Mouse (Mus musculus): ENCODE results near the gene Sdhd. TPM values are rescaled to one million over a fixed set of nuclear protein-coding genes. Genes with fewer than 3 reads are reported as not detected.
A peak's percentile ranks its signal among the peaks of the same experiment; 100 is the strongest.

Gene Sdhd
- total RNA-seq, 1 experiment = 168 TPM

- Histone ChIP-seq H3K27ac (ENCODE audit: insufficient read depth, low read depth, low read length, poor library complexity, severe bottlenecking) (no peak within 1 kb of the TSS), H3K4me1 (ENCODE audit: control insufficient read depth in 2 of 2, insufficient read depth in 2 of 2, low read length in 2 of 2, poor library complexity in 1 of 2) (0 out of 4 replicates have a peak, but pooled peaks cover 0 to 3% of the 10 kb centered on the region in 2 experiments), H3K4me3 (ENCODE audit: insufficient read depth in 1 of 2, low read depth in 1 of 2, low read length in 2 of 2, poor library complexity in 1 of 2, severe bottlenecking in 1 of 2) (peak within 1 kb of the TSS in 1 of 2 experiments; percentile 33; a peak in 1 of 4 replicates), H3K9ac (ENCODE audit: insufficient read depth, low read depth, low read length, poor library complexity, severe bottlenecking) (peak within 1 kb of the TSS; percentile 37; the same call in 1 of the 2 replicates), H3K9me3 (ENCODE audit: control insufficient read depth, insufficient read depth, low read depth, low read length) (no peaks in the 10 kb centered on the region), H3K36me3 (ENCODE audit: control insufficient read depth, insufficient read depth, low read length, poor library complexity, severe bottlenecking) (no peaks in the 10 kb centered on the region)
- in situ Hi-C loops (cut with MboI; ENCODE audit: low sequenced_read_pairs in 2 of 2, unreplicated experiment in 2 of 2) = no loop called here
- peak; percentile 33 for DNase-seq (ENCODE audit: low read depth, low spot score)
- TF ChIP-seq ZNF384 (IDR thresholded peaks at IDR 0.05; ENCODE audit: low read depth, low read length) (no peak), MAFK (IDR thresholded peaks at IDR 0.05; ENCODE audit: insufficient read depth, low read depth, low read length) (no peak), ZC3H11A (IDR thresholded peaks at IDR 0.05; ENCODE audit: borderline replicate concordance, low read depth, low read length) (no peak), CHD2 (IDR thresholded peaks at IDR 0.05; ENCODE audit: low read depth, low read length) (peak; percentile 48; the same call in 1 of the 2 replicates), HCFC1 (IDR thresholded peaks at IDR 0.05; ENCODE audit: borderline replicate concordance, insufficient read depth, low read length) (no peak)
Observed at GRCm38 (mm10) chr9:50561145-50561917, 42.3 kb downstream of the Sdhd start, which contains the start of gene Tex12. Gene Tex12 (minus strand): TSS chr9:50561325.

- peaks cover 4% of the 10 kb centered on the region in 2 experiments; a peak in 2 of 4 replicates for H3K4me1 ChIP-seq (ENCODE audit: control insufficient read depth in 2 of 2, insufficient read depth in 2 of 2, low read length in 2 of 2, poor library complexity in 1 of 2)
- H3K9ac ChIP-seq (ENCODE audit: insufficient read depth, low read depth, low read length, poor library complexity, severe bottlenecking) = no peak within 1 kb of the TSS
Observed at GRCm38 (mm10) chr9:50555094-50555446, 48.5 kb downstream of the Sdhd start, which contains the start of gene Bco2. Gene Bco2 (minus strand): TSS chr9:50555181.

GRCm38 (mm10) chr9:50554241-50555093, 49.1 kb downstream of the Sdhd start, which contains the start of gene Il18:
Gene Il18 (plus strand): TSS chr9:50554827.
- Histone ChIP-seq H3K9ac (ENCODE audit: insufficient read depth, low read depth, low read length, poor library complexity, severe bottlenecking) (no peak within 1 kb of the TSS), H3K4me3 (ENCODE audit: insufficient read depth in 1 of 2, low read depth in 1 of 2, low read length in 2 of 2, poor library complexity in 1 of 2, severe bottlenecking in 1 of 2) (peak within 1 kb of the TSS in 1 of 2 experiments; percentile 26; a peak in 2 of 4 replicates), H3K9me3 (ENCODE audit: control insufficient read depth, insufficient read depth, low read depth, low read length) (no peaks in the 10 kb centered on the region), H3K36me3 (ENCODE audit: control insufficient read depth, insufficient read depth, low read length, poor library complexity, severe bottlenecking) (no peaks in the 10 kb centered on the region), H3K27ac (ENCODE audit: insufficient read depth, low read depth, low read length, poor library complexity, severe bottlenecking) (no peak within 1 kb of the TSS), H3K4me1 (ENCODE audit: control insufficient read depth in 2 of 2, insufficient read depth in 2 of 2, low read length in 2 of 2, poor library complexity in 1 of 2) (peaks cover 4% of the 10 kb centered on the region in 2 experiments; a peak in 2 of 4 replicates)
- in situ Hi-C loops (cut with MboI; ENCODE audit: low sequenced_read_pairs in 2 of 2, unreplicated experiment in 2 of 2) = no loop called here
- no peak for DNase-seq (ENCODE audit: low read depth, low spot score)
- TF ChIP-seq MAFK (IDR thresholded peaks at IDR 0.05; ENCODE audit: insufficient read depth, low read depth, low read length) = no peak
- TF ChIP-seq HCFC1 (IDR thresholded peaks at IDR 0.05; ENCODE audit: borderline replicate concordance, insufficient read depth, low read length) = no peak
- no peak for TF ChIP-seq CHD2 (IDR thresholded peaks at IDR 0.05; ENCODE audit: low read depth, low read length)
- no peak for TF ChIP-seq ZNF384 (IDR thresholded peaks at IDR 0.05; ENCODE audit: low read depth, low read length)
- no peak for TF ChIP-seq ZC3H11A (IDR thresholded peaks at IDR 0.05; ENCODE audit: borderline replicate concordance, low read depth, low read length)

More at GRCm38 (mm10) chr9:50555094-50555446, 48.5 kb downstream of the Sdhd start, which contains the start of gene Bco2:
- no peak within 1 kb of the TSS for H3K27ac ChIP-seq (ENCODE audit: insufficient read depth, low read depth, low read length, poor library complexity, severe bottlenecking)
- H3K4me3 ChIP-seq (ENCODE audit: insufficient read depth in 1 of 2, low read depth in 1 of 2, low read length in 2 of 2, poor library complexity in 1 of 2, severe bottlenecking in 1 of 2) = peak within 1 kb of the TSS in 1 of 2 experiments; percentile 26; a peak in 2 of 4 replicates
- no peaks in the 10 kb centered on the region for H3K9me3 ChIP-seq (ENCODE audit: control insufficient read depth, insufficient read depth, low read depth, low read length)
- TF ChIP-seq ZNF384 (IDR thresholded peaks at IDR 0.05; ENCODE audit: low read depth, low read length) (no peak), CHD2 (IDR thresholded peaks at IDR 0.05; ENCODE audit: low read depth, low read length) (no peak), MAFK (IDR thresholded peaks at IDR 0.05; ENCODE audit: insufficient read depth, low read depth, low read length) (no peak), HCFC1 (IDR thresholded peaks at IDR 0.05; ENCODE audit: borderline replicate concordance, insufficient read depth, low read length) (no peak), ZC3H11A (IDR thresholded peaks at IDR 0.05; ENCODE audit: borderline replicate concordance, low read depth, low read length) (no peak)
- in situ Hi-C loops (cut with MboI; ENCODE audit: low sequenced_read_pairs in 2 of 2, unreplicated experiment in 2 of 2) = no loop called here
- H3K36me3 ChIP-seq (ENCODE audit: control insufficient read depth, insufficient read depth, low read length, poor library complexity, severe bottlenecking) = no peaks in the 10 kb centered on the region
- no peak for DNase-seq (ENCODE audit: low read depth, low spot score)

- no peak overlapping the region for H3K9ac ChIP-seq (ENCODE audit: insufficient read depth, low read depth, low read length, poor library complexity, severe bottlenecking)
- no peak for DNase-seq (ENCODE audit: low read depth, low spot score)
- H3K4me1 ChIP-seq (ENCODE audit: control insufficient read depth in 2 of 2, insufficient read depth in 2 of 2, low read length in 2 of 2, poor library complexity in 1 of 2) = peaks cover 4% of the 10 kb centered on the region in 2 experiments; a peak in 2 of 4 replicates
- H3K36me3 ChIP-seq (ENCODE audit: control insufficient read depth, insufficient read depth, low read length, poor library complexity, severe bottlenecking) = no peaks in the 10 kb centered on the region
- H3K27ac ChIP-seq (ENCODE audit: insufficient read depth, low read depth, low read length, poor library complexity, severe bottlenecking) = no peak overlapping the region
- no peaks in the 10 kb centered on the region for H3K9me3 ChIP-seq (ENCODE audit: control insufficient read depth, insufficient read depth, low read depth, low read length)
- TF ChIP-seq HCFC1 (IDR thresholded peaks at IDR 0.05; ENCODE audit: borderline replicate concordance, insufficient read depth, low read length) (no peak), MAFK (IDR thresholded peaks at IDR 0.05; ENCODE audit: insufficient read depth, low read depth, low read length) (no peak), ZC3H11A (IDR thresholded peaks at IDR 0.05; ENCODE audit: borderline replicate concordance, low read depth, low read length) (no peak), CHD2 (IDR thresholded peaks at IDR 0.05; ENCODE audit: low read depth, low read length) (no peak), ZNF384 (IDR thresholded peaks at IDR 0.05; ENCODE audit: low read depth, low read length) (no peak)
- H3K4me3 ChIP-seq (ENCODE audit: insufficient read depth in 1 of 2, low read depth in 1 of 2, low read length in 2 of 2, poor library complexity in 1 of 2, severe bottlenecking in 1 of 2) = no peak overlapping the region
- in situ Hi-C loops (cut with MboI; ENCODE audit: low sequenced_read_pairs in 2 of 2, unreplicated experiment in 2 of 2) = no loop called here
Observed at GRCm38 (mm10) chr9:50553547-50553946, 50.1 kb downstream of the Sdhd start.

Data from ES-E14 (cell line).